Mouse (Mus musculus) megakaryocyte, embryonic 14.5 days (primary cell): ENCODE measurements around the gene Rmdn2. TPM values are rescaled to one million over a fixed set of nuclear protein-coding genes. Genes with fewer than 3 reads are reported as not detected.

Experiments
- H3K27me3 ChIP-seq: replicated peaks from 2 replicates; pipeline ENCODE3; 2012; ENCODE audit warnings: inconsistent platforms
- H3K36me3 ChIP-seq: replicated peaks from 2 replicates; pipeline ENCODE3; 2012; ENCODE audit warnings: low read length, inconsistent platforms, mixed read lengths
- H3K4me1 ChIP-seq: 2 replicates; pipeline ENCODE4 v1.6.1; 2012; ENCODE audit warnings: inconsistent platforms
- H3K4me3 ChIP-seq: replicated peaks from 2 replicates; pipeline ENCODE3; 2012; ENCODE audit warnings: moderate library complexity, mild to moderate bottlenecking, inconsistent platforms
- H3K9me3 ChIP-seq: 2 replicates; pipeline ENCODE4 v1.6.1; 2012; ENCODE audit warnings: inconsistent platforms
- FLI1 ChIP-seq: IDR thresholded peaks from 2 replicates; pipeline ENCODE4 v1.6.1; 2012; ENCODE audit warnings: low read length, inconsistent platforms, mixed read lengths
- GATA1 ChIP-seq: IDR thresholded peaks from 3 replicates; pipeline ENCODE4 v1.6.1; 2012; ENCODE audit warnings: mixed read lengths, low read length, inconsistent platforms, borderline replicate concordance
- polyA plus RNA-seq: library from polyadenylated mRNA; stranded (reverse); fragments of >175 nt; gene quantifications from 2 replicates; pipeline ENCODE4 v1.2.3, GENCODE M21; 2012; ENCODE audit warnings: low replicate concordance; ENCODE audit not compliant: insufficient read depth

The Rmdn2 gene
- polyA plus RNA-seq, 1 experiment: 2.6 TPM

DNA sequence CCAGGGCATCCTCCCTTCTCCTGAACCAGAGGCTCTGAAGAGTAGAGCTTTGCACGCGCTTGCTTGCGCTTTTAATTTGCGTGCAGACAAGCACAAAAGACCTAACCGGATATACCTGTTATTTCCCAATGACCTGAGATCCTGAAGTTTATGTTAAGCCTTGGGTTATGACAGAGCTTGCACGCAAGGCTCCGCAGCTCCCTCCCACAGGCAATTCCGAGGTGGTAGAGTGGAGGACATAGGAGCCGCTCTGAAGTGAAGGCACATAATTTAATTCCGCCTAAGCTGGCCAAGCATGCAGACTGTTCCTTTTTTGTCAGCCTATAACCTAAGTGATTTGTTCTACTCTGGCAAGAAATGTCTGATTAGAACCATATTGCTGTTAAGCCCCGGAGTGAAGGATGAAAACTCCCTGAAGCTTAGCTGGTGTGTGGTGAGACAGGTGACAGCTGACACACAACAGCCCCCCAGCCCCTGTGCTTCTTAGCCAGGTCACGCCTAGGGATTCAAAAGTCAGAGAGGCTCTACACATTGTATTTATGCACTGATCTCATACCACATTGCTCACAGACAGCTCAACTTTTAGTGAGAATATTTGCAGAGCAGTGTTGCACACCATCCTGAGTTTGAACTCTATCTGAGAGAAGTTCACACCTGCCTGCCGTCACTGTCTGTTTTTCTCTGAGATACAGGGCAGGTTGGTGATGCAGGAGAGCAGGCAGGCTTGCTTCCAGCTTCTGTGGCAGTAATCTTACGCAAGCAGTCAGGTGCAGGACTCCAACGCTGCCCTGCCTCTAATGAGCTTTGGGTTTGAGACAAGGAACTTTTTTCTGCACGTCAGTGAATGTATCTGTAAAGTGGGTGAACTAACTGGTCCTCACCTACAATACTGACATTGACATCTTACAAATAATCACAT is 117.2 kb downstream of the Rmdn2 start:
- Histone ChIP-seq H3K9me3 (peaks cover 10% of the 10 kb centered on the region; the same call in 1 of the 2 replicates), H3K27me3 (peaks cover 22% of the 10 kb centered on the region), H3K4me1 (no peaks in the 10 kb centered on the region), H3K4me3 (no peak overlapping the region), H3K36me3 (no peaks in the 10 kb centered on the region)
- TF ChIP-seq FLI1 (no peak), GATA1 (no peak)

DNA sequence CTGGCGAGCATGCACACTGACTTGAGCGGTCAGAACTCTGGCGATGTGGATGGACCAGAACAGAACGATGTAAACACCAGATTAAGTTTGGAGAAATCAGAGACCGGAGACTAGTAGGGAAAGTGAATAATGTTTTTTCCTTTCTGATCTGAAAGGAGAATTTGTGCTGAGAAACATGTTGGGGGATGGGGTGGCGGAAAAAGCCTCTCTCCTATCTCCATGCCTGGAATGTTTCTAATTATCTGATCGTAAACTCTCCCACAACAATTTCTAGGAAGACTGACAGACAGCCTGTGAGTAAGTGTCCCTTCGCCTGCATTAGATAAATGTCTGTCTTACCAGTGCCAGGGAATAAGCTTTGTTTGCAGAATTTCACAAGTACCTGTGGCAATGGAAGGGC is 119.3 kb downstream of the Rmdn2 start:
- H3K36me3 ChIP-seq: no peaks in the 10 kb centered on the region
- H3K9me3 ChIP-seq: peaks cover 6% of the 10 kb centered on the region; the same call in 1 of the 2 replicates
- H3K4me3 ChIP-seq: no peak overlapping the region
- H3K27me3 ChIP-seq: peaks cover 22% of the 10 kb centered on the region
- H3K4me1 ChIP-seq: no peaks in the 10 kb centered on the region
- no peak for TF ChIP-seq GATA1
- no peak for TF ChIP-seq FLI1

DNA sequence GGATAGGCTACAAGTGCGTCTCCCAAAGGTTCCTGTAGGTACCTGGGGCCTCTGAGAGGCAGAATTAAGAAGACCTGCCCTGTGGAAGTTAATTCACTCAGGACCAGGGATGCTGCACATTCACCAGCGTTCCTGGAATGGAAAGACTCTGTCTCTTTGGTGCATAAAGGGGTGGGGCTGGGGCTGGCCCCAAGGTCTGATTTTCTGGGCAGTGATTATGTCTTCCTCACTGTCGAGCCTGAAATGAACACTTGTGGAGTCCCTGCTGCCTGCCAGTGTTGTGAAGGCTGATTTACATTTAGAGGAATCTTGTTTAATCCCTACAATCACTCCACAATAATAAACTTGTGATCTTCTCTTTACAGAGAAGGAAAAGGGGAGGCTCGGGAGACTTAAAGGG is 121.4 kb downstream of the Rmdn2 start:
- no peak overlapping the region for H3K4me3 ChIP-seq
- H3K4me1 ChIP-seq: no peaks in the 10 kb centered on the region
- TF ChIP-seq FLI1: no peak
- no peak for TF ChIP-seq GATA1
- no peaks in the 10 kb centered on the region for H3K36me3 ChIP-seq
- peaks cover 6% of the 10 kb centered on the region; the same call in 1 of the 2 replicates for H3K9me3 ChIP-seq
- peaks cover 20% of the 10 kb centered on the region for H3K27me3 ChIP-seq

DNA sequence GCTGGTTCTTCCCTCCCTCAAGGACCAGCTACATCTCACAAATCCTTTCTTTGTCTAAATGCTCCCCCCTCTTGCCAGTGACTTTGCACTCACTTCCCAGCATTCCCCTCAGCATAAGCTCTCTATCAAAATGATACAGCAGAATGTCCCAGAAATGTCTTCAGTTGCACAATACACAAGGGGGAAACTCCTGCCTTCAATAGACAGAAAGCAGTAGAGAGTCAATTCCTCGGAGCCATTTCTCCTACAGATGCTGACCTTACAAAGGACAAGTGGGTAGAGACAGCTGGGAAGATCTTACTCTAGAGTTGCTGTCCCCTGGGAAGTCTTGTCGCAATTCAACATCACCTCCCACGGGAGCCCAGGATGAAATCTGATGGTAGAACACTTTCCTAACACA is 125.9 kb downstream of the Rmdn2 start:
- peaks cover 5% of the 10 kb centered on the region; the same call in 1 of the 2 replicates for H3K9me3 ChIP-seq
- H3K4me3 ChIP-seq: no peak overlapping the region
- H3K4me1 ChIP-seq: no peaks in the 10 kb centered on the region
- H3K27me3 ChIP-seq: peaks cover 3% of the 10 kb centered on the region
- no peaks in the 10 kb centered on the region for H3K36me3 ChIP-seq
- TF ChIP-seq FLI1 (no peak), GATA1 (no peak)

DNA sequence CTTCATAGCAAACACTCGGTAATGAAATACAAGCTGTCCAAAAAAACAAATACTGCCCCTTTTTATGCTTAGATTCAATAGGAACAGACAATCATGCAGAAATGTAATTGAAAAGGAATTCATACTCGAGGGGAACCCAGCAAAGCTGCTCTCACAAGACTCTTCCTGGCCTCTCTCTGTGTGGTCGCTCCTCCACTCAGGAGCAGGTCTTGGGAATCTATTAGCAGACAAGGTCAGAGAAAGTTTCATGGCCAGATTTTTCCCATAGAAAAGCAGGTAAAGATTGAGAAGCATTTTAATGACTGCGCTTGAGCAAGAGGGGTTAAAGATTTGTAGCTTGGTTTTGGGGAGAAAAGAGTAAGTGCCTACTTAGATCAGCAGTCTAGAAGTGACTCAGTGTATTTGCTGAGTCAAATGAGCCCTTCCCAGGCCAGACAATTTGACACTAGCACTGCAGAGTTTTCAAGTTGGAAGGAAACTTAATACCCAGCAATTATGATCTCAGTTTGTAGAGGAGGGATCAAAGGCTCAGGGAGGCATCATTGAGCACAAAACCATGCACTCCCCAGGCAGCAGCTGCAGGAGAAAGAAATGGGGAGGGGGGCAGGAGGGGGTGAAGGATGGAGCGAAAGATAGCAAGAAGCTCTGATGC is 127.3 kb downstream of the Rmdn2 start:
- no peaks in the 10 kb centered on the region for H3K36me3 ChIP-seq
- no peaks in the 10 kb centered on the region for H3K4me1 ChIP-seq
- H3K9me3 ChIP-seq: no peaks in the 10 kb centered on the region
- H3K27me3 ChIP-seq: no peaks in the 10 kb centered on the region
- TF ChIP-seq FLI1: no peak
- TF ChIP-seq GATA1: no peak
- H3K4me3 ChIP-seq: no peak overlapping the region

DNA sequence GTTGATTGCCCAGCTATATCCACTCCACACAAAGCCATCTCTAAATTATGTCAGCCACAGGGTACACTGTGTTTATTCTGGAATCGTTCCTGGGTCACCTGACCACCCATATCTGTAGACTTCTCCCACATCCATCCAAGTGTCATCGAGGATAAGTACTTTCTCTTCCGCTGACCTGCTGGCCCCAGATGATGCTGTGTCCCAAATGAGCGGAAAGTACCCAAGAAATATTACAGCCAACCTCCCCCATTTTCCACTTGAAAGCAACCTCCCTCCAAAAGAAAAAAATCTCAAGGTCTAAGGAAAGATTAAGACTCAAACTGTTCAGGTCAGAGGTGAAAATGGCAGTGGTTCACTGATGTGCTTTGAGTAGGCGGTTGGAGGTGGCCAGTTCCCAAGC is 131.0 kb downstream of the Rmdn2 start:
- no peaks in the 10 kb centered on the region for H3K4me1 ChIP-seq
- no peaks in the 10 kb centered on the region for H3K36me3 ChIP-seq
- peaks cover 8% of the 10 kb centered on the region for H3K9me3 ChIP-seq
- H3K4me3 ChIP-seq: no peak overlapping the region
- TF ChIP-seq FLI1 (no peak), GATA1 (no peak)
- H3K27me3 ChIP-seq: no peaks in the 10 kb centered on the region

Other genes with a start within 250 kb of the Rmdn2 start
- 0.80 TPM in 1 of 2 replicates, not detected in the other for gene Cyp1b1, start 103.2 kb downstream of the Rmdn2 start, polyA plus RNA-seq